Mouse (Mus musculus): ENCODE data around the gene Lztfl1. TPM values are rescaled to one million over a fixed set of nuclear protein-coding genes. Genes with fewer than 3 reads are reported as not detected.
A peak's percentile ranks its signal among the peaks of the same experiment; 100 is the strongest.
"Not testable (repeated sequence)": the region's sequence is repeated elsewhere in the genome, so short reads cannot be mapped to it uniquely, and the experiment has no call there.

The Lztfl1 gene
- polyA plus RNA-seq, 1 experiment from 2014 or later: 51.1 TPM

DNA sequence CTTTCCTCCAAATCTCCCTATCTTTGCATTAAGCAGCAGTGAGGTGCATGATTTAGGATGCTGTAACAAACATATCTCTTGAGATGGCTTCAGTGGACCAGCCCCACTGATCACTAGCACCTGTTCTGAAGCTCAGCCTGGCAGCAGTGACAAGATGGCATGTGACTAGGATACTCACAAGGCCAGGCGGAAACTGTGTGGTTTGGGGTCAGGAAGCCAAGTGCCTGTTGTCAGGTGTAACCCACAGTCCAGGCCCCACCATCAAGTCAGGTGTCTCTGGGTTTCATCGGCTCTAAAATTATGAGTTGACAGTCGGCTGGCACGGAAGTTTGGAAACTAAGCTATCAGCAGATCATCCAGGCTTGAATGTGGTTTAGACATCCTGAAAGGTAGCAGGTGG lies 36.8 kb upstream of the Lztfl1 start:
- WGBS: 90% methylated on average over 4 of the region's 4 CpGs
- Histone ChIP-seq H3K27me3 (ENCODE audit: control insufficient read depth, insufficient read depth, low read depth, low read length) (no peaks in the 10 kb centered on the region), H3K4me3 (ENCODE audit: low read depth, low read length) (no peak overlapping the region), H3K4me1 (ENCODE audit: control insufficient read depth, insufficient read depth, low read length) (no peaks in the 10 kb centered on the region), H3K36me3 (ENCODE audit: control insufficient read depth, insufficient read depth, low read length) (no peaks in the 10 kb centered on the region), H3K9ac (ENCODE audit: low read depth, low read length) (no peak overlapping the region), H3K27ac (ENCODE audit: low read length) (no peak overlapping the region), H3K9me3 (replicated peaks; ENCODE audit: control insufficient read depth, low read length, poor library complexity, severe bottlenecking) (no peaks in the 10 kb centered on the region), H3K4me2 (ENCODE audit: low read length) (no peak overlapping the region)
- no peak for ATAC-seq

DNA sequence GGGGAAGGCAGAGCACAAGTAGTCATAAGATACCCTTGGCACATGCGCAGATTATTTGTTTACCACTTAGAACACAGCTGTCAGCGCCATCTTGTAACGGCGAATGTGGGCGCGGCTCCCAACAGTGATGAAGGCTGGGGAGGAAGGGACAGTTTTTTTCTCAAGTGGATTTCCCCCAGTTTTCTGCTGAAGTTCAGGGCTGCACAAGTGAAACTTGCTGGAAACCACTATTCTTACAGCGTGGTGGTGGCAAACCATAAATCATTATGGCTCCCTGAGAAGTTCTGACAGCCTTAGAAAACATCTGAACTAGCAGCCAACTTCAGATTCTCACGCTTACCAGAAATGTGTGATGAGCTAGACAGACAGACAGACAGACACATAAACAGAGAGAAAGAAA lies 32.2 kb upstream of the Lztfl1 start:
- WGBS: 96% methylated on average over 7 of the region's 8 CpGs
- not testable (repeated sequence) for H3K27ac ChIP-seq (ENCODE audit: low read length); H3K4me2 ChIP-seq (ENCODE audit: low read length); H3K36me3 ChIP-seq (ENCODE audit: control insufficient read depth, insufficient read depth, low read length); ATAC-seq; H3K27me3 ChIP-seq (ENCODE audit: control insufficient read depth, insufficient read depth, low read depth, low read length); H3K9me3 ChIP-seq (replicated peaks; ENCODE audit: control insufficient read depth, low read length, poor library complexity, severe bottlenecking); H3K9ac ChIP-seq (ENCODE audit: low read depth, low read length); H3K4me3 ChIP-seq (ENCODE audit: low read depth, low read length); H3K4me1 ChIP-seq (ENCODE audit: control insufficient read depth, insufficient read depth, low read length)

DNA sequence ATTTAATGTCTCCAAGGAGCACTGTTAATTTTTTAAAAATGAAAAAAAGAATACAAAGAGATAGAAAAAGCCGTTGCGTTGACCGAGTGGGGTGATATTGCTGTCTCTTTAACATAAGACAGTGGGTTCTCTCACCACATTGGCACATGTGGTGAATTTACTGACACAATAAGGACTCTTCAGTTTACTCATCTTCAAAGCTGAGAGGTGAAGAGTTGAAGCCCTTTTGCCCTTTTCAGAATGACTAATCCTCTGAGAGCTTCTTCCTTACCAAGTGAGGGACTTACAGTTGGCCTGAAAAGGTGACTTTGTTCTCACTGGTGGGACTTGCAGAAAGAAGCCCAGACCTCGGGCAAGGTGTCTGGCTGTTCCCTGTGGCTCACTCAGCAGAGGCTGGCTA lies 23.3 kb upstream of the Lztfl1 start:
- no peaks in the 10 kb centered on the region for H3K27me3 ChIP-seq (ENCODE audit: control insufficient read depth, insufficient read depth, low read depth, low read length)
- no peaks in the 10 kb centered on the region for H3K4me1 ChIP-seq (ENCODE audit: control insufficient read depth, insufficient read depth, low read length)
- 82% methylated on average over 4 of the region's 4 CpGs for WGBS
- H3K9me3 ChIP-seq (replicated peaks; ENCODE audit: control insufficient read depth, low read length, poor library complexity, severe bottlenecking): no peaks in the 10 kb centered on the region
- no peak for ATAC-seq
- H3K9ac ChIP-seq (ENCODE audit: low read depth, low read length): no peak overlapping the region
- H3K4me2 ChIP-seq (ENCODE audit: low read length): no peak overlapping the region
- H3K4me3 ChIP-seq (ENCODE audit: low read depth, low read length): no peak overlapping the region
- H3K36me3 ChIP-seq (ENCODE audit: control insufficient read depth, insufficient read depth, low read length): no peaks in the 10 kb centered on the region
- no peak overlapping the region for H3K27ac ChIP-seq (ENCODE audit: low read length)

DNA sequence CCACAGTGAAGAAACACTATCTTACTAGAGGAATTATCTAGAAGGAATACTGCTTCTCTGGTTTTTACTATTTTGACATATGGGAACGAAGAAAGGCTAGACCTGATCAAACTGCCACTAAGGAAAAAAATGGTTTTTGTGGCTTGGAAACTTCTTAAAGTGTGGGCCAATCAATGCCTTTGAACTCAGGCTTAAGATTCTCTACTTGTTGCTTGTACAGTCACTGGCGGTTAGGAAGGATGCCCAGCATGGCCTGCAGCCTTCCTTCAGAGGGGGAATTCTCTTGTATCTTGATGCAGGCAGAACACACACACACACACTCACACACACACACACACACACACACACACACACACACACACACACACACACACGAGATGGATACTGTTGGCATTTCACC lies 16.6 kb upstream of the Lztfl1 start:
- no peak overlapping the region for H3K4me3 ChIP-seq (ENCODE audit: low read depth, low read length)
- H3K4me2 ChIP-seq (ENCODE audit: low read length): no peak overlapping the region
- H3K9me3 ChIP-seq (replicated peaks; ENCODE audit: control insufficient read depth, low read length, poor library complexity, severe bottlenecking): no peaks in the 10 kb centered on the region
- no peaks in the 10 kb centered on the region for H3K4me1 ChIP-seq (ENCODE audit: control insufficient read depth, insufficient read depth, low read length)
- no peak for ATAC-seq
- H3K36me3 ChIP-seq (ENCODE audit: control insufficient read depth, insufficient read depth, low read length): no peaks in the 10 kb centered on the region
- 73% methylated on average over 3 of the region's 3 CpGs for WGBS
- H3K27me3 ChIP-seq (ENCODE audit: control insufficient read depth, insufficient read depth, low read depth, low read length): no peaks in the 10 kb centered on the region
- no peak overlapping the region for H3K27ac ChIP-seq (ENCODE audit: low read length)
- H3K9ac ChIP-seq (ENCODE audit: low read depth, low read length): no peak overlapping the region

DNA sequence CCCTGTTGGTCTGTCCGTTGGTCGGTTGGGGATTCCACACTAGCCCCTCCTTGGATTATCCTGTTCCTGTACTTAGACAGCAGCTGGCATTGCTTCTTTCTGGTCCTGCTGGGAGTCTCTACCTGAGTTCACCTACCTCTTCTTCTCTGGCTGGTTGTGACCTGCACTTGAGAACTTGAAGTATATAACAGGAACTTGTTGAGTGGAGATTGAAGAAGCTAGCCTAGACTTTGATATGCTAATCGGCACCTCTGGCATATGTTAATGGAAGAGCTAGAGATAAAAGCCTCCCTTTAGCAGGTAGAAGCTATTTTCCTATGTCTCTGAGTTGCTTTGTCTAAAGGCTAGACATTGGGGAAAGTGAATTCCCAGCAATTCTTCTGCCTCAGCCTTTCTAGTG lies 13.8 kb upstream of the Lztfl1 start:
- H3K9ac ChIP-seq (ENCODE audit: low read depth, low read length): no peak overlapping the region
- H3K27me3 ChIP-seq (ENCODE audit: control insufficient read depth, insufficient read depth, low read depth, low read length): no peaks in the 10 kb centered on the region
- no peaks in the 10 kb centered on the region for H3K4me1 ChIP-seq (ENCODE audit: control insufficient read depth, insufficient read depth, low read length)
- H3K9me3 ChIP-seq (replicated peaks; ENCODE audit: control insufficient read depth, low read length, poor library complexity, severe bottlenecking): no peaks in the 10 kb centered on the region
- H3K27ac ChIP-seq (ENCODE audit: low read length): no peak overlapping the region
- no peak overlapping the region for H3K4me2 ChIP-seq (ENCODE audit: low read length)
- H3K4me3 ChIP-seq (ENCODE audit: low read depth, low read length): no peak overlapping the region
- no peak for ATAC-seq
- WGBS: 80% methylated on average over 3 of the region's 3 CpGs
- H3K36me3 ChIP-seq (ENCODE audit: control insufficient read depth, insufficient read depth, low read length): no peaks in the 10 kb centered on the region

DNA sequence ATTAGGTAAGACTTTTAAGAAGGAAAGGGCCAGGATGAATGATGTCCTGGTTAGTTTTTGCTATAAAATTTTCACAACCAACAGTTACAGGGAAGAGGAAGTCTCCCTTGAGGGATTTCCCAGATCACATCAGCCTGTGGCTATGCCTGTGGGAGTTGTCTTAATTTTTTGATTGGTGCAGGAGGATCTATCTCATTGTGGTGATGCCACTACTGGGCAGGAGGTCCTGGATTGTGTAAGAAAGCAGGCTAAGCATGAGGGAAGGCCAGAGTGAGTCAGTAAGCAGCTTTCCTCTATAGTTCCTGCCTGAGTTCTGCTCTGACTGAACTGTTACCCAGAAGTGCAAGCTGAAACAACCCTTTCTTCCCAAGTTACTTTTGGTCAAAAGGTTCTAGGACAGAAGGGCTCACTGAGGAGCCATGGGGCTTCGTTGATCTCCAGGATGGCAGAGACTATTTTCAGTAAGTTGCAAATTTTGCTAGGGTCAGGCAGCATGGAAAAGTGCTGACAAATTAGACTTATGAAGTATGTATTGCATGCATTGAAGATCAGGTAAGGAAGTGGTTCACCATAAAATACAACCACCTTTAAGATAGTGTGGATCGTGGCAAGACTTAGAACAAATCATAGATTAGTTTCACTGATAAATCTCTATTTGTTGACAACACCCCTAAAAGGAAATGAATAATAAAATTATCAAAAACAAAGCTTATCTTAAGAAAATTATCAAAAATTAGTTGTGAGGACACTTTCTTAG lies 5.4 kb upstream of the Lztfl1 start:
- Histone ChIP-seq H3K4me2 (ENCODE audit: low read length) (no peak overlapping the region), H3K9me3 (replicated peaks; ENCODE audit: control insufficient read depth, low read length, poor library complexity, severe bottlenecking) (no peaks in the 10 kb centered on the region), H3K27ac (ENCODE audit: low read length) (no peak overlapping the region), H3K36me3 (ENCODE audit: control insufficient read depth, insufficient read depth, low read length) (no peaks in the 10 kb centered on the region), H3K4me3 (ENCODE audit: low read depth, low read length) (no peak overlapping the region), H3K9ac (ENCODE audit: low read depth, low read length) (no peak overlapping the region), H3K4me1 (ENCODE audit: control insufficient read depth, insufficient read depth, low read length) (no peaks in the 10 kb centered on the region), H3K27me3 (ENCODE audit: control insufficient read depth, insufficient read depth, low read depth, low read length) (no peaks in the 10 kb centered on the region; the same call in 1 of the 2 replicates)
- ATAC-seq: no peak
- 78% methylated on average over 2 of the region's 2 CpGs for WGBS

DNA sequence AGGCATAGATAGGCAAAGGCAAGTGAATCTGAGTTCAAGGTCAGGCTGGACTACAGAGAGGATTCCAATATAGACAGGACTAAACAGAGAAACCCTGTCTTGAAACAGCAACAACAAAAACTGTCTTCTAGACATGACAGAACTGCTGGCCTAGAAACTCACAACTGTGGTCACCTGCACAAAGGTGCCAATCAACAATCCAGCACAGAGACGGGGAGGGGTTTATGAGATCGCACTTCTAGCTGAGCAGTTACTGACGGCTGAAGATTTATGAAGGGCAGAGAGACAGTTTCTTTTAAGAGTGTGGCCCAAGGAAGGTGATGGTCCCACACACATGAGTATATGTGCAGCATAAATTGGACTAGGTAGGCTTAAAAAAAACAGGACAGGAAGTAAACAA lies 1.2 kb downstream of the Lztfl1 start:
- Histone ChIP-seq H3K4me3 (ENCODE audit: low read depth, low read length) (no peak overlapping the region), H3K27ac (ENCODE audit: low read length) (no peak overlapping the region), H3K9me3 (replicated peaks; ENCODE audit: control insufficient read depth, low read length, poor library complexity, severe bottlenecking) (no peaks in the 10 kb centered on the region), H3K36me3 (ENCODE audit: control insufficient read depth, insufficient read depth, low read length) (0 out of 2 replicates have a peak, but pooled peaks cover 2% of the 10 kb centered on the region), H3K4me2 (ENCODE audit: low read length) (peak overlapping the region; percentile 80), H3K9ac (ENCODE audit: low read depth, low read length) (no peak overlapping the region), H3K4me1 (ENCODE audit: control insufficient read depth, insufficient read depth, low read length) (peaks cover 9% of the 10 kb centered on the region), H3K27me3 (ENCODE audit: control insufficient read depth, insufficient read depth, low read depth, low read length) (no peaks in the 10 kb centered on the region)
- 76% methylated on average over 3 of the region's 3 CpGs for WGBS
- ATAC-seq: no peak

DNA sequence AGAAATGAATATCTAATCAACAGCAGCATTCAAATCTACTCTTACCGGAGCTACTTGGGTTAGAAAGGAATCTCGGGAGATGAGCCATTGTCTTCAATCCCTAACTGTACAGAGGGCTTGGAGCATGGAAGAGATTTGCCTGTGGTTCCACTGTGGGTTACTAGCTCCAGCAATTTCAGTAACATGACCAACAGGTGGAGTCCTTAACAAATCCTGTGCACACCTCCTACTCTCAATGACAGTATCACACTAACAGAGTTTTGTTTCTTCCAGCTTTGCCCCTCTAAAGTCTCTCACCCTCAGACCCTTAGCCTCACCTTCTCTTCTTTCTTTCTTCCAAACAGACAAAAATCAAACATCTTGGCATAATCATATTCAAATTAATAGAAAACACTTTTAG lies 4.4 kb downstream of the Lztfl1 start:
- Histone ChIP-seq H3K4me3 (ENCODE audit: low read depth, low read length) (no peak overlapping the region), H3K9ac (ENCODE audit: low read depth, low read length) (no peak overlapping the region), H3K27me3 (ENCODE audit: control insufficient read depth, insufficient read depth, low read depth, low read length) (no peaks in the 10 kb centered on the region), H3K4me2 (ENCODE audit: low read length) (no peak overlapping the region), H3K36me3 (ENCODE audit: control insufficient read depth, insufficient read depth, low read length) (peaks cover 7% of the 10 kb centered on the region; the same call in 1 of the 2 replicates), H3K9me3 (replicated peaks; ENCODE audit: control insufficient read depth, low read length, poor library complexity, severe bottlenecking) (no peaks in the 10 kb centered on the region), H3K27ac (ENCODE audit: low read length) (no peak overlapping the region), H3K4me1 (ENCODE audit: control insufficient read depth, insufficient read depth, low read length) (peaks cover 9% of the 10 kb centered on the region)
- no peak for ATAC-seq
- 88% methylated on average over 2 of the region's 2 CpGs for WGBS

DNA sequence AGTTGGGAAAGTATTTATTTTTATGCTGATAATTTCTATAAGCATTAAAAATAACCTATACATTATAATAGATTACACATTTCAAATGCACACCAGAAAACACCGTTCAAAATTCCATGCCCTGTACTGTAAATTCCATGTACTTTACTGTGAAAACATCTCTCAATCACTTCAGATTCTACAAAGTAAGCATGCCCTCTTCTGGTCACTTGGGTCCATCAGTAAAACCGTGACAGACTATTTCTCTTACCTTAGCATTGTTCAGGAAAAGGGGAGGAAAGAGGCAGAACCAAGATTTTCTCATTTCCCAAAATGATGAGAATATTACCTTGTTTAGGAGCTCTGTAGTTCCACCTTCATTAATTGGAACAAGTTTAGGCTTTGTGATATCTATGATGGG lies 8.3 kb downstream of the Lztfl1 start:
- WGBS: 50% methylated on average over 2 of the region's 2 CpGs
- peaks cover 15% of the 10 kb centered on the region for H3K36me3 ChIP-seq (ENCODE audit: control insufficient read depth, insufficient read depth, low read length)
- H3K27ac ChIP-seq (ENCODE audit: low read length): no peak overlapping the region
- no peaks in the 10 kb centered on the region for H3K4me1 ChIP-seq (ENCODE audit: control insufficient read depth, insufficient read depth, low read length)
- H3K4me3 ChIP-seq (ENCODE audit: low read depth, low read length): no peak overlapping the region
- no peak for ATAC-seq
- H3K4me2 ChIP-seq (ENCODE audit: low read length): no peak overlapping the region
- H3K9me3 ChIP-seq (replicated peaks; ENCODE audit: control insufficient read depth, low read length, poor library complexity, severe bottlenecking): no peaks in the 10 kb centered on the region
- no peaks in the 10 kb centered on the region for H3K27me3 ChIP-seq (ENCODE audit: control insufficient read depth, insufficient read depth, low read depth, low read length)
- no peak overlapping the region for H3K9ac ChIP-seq (ENCODE audit: low read depth, low read length)
